ENCODE assay signal across 25 mouse cellular contexts in the genomic region with DNA sequence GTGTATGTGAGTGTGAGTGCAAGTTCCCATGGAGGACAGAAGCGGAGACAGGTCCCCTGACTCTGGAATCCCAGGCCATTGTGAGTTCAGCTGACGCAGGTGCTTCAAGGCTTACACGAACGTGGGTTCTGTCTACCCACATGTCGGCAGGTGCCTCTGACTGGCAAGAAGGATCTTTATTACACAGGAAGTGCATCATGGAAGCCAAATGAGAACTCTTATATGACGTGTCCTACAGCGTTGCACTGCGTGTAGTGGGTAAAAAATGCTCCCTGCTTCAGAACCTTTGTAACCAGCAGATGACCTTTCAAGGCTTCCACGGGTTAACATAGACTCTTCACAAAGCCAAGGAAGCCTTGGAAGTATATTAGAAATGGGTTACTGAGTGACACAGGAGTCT.
DNase-seq lines count a peak whose midpoint lies in the region; ATAC-seq and TF ChIP-seq lines count a peak whose summit lies in the region.
"Had no signal": no experiment of that assay in that cellular context is flagged by ENCODE, and none has a peak within 500 bp of the region (broad histone marks: within the 10 kb centered on the region; RNA-seq: fewer than 3 reads in every experiment).

No protein-coding gene starts in this region.

- H3K4me1 ChIP-seq in bone marrow, adult 2 months (ENCODE audit: control insufficient read depth, insufficient read depth, low read length) = no peaks in the 10 kb centered on the region; the same call in 1 of the 2 replicates
- no peaks in the 10 kb centered on the region for H3K4me1 ChIP-seq in forebrain, embryonic 16.5 days (replicated peaks; ENCODE audit: control insufficient read depth, insufficient read depth, low read length)
- H3K4me1 ChIP-seq: heart, embryonic 13.5 days had no signal

- peak; percentile 77 for ATAC-seq in CD4-positive, CD25-positive, alpha-beta regulatory T cell, adult 4 months
- no peak for ATAC-seq in forebrain, embryonic 16.5 days
- ATAC-seq: forebrain, embryonic 13.5 days; forebrain, postnatal 0 days; hindbrain, embryonic 16.5 days; intestine, postnatal 0 days had no signal

- no peaks in the 10 kb centered on the region for H3K27me3 ChIP-seq in forebrain, embryonic 16.5 days (replicated peaks; ENCODE audit: control insufficient read depth, insufficient read depth, low read length)

- 0 out of 2 replicates have a peak, but pooled peaks have one; percentile 1 for TF ChIP-seq CTCF in bone marrow, adult 2 months (IDR thresholded peaks at IDR 0.05; ENCODE audit: control insufficient read depth, insufficient read depth, low read length)

- intact Hi-C loops in heart, postnatal 10 days (cut with DNase I) = no loop called here

- DNase-seq in thymus, postnatal 14 days = peak; percentile 16
- DNase-seq in thymus, postnatal 36 days = no peak
- peak; percentile 66 for DNase-seq in naive thymus-derived CD4-positive, alpha-beta T cell, adult 2 months (ENCODE audit: low read depth)
- DNase-seq in heart, postnatal 10 days = no peak
- DNase-seq in layer of hippocampus, adult 9-11 months = no peak
- DNase-seq: adrenal gland, postnatal 10 days; adrenal gland, postnatal 36 days; cerebellum, adult 11-12 months; cerebellum, adult 8-10 months; cerebellum, postnatal 14 days; forebrain, postnatal 0 days; gastrocnemius, adult 2 months; gastrocnemius, postnatal 14 days; heart, adult 18-20 months; heart, postnatal 36 days had no signal

- 77% methylated on average over 9 of the region's 9 CpGs for WGBS in bone marrow, adult 2 months
- WGBS in forebrain, embryonic 16.5 days = 93% methylated on average over 9 of the region's 9 CpGs

- TF ChIP-seq POLR2A in bone marrow, adult 2 months (IDR thresholded peaks at IDR 0.05; ENCODE audit: borderline replicate concordance, control insufficient read depth, low read depth, low read length) = no peak

- no peak overlapping the region for H3K9ac ChIP-seq in forebrain, embryonic 16.5 days (replicated peaks; ENCODE audit: low read depth, low read length)
- H3K9ac ChIP-seq: forebrain, embryonic 13.5 days; forebrain, postnatal 0 days; heart, embryonic 13.5 days; hindbrain, embryonic 13.5 days had no signal

- H3K9me3 ChIP-seq in forebrain, embryonic 16.5 days (ENCODE audit: control insufficient read depth, low read length) = no peaks in the 10 kb centered on the region
- H3K9me3 ChIP-seq: forebrain, embryonic 10.5 days; forebrain, embryonic 13.5 days; heart, embryonic 13.5 days; hindbrain, embryonic 10.5 days; hindbrain, embryonic 13.5 days had no signal

- H3K4me3 ChIP-seq in bone marrow, adult 2 months (replicated peaks; ENCODE audit: control insufficient read depth, low read depth, low read length) = no peak overlapping the region
- H3K4me3 ChIP-seq in forebrain, embryonic 16.5 days (replicated peaks; ENCODE audit: low read length) = no peak overlapping the region
- H3K4me3 ChIP-seq: forebrain, embryonic 10.5 days; forebrain, embryonic 13.5 days; gastrocnemius, adult 2 months; heart, embryonic 13.5 days; hindbrain, embryonic 10.5 days; hindbrain, embryonic 13.5 days had no signal

- no peaks in the 10 kb centered on the region for H3K36me3 ChIP-seq in forebrain, embryonic 16.5 days (ENCODE audit: control insufficient read depth, insufficient read depth)
- H3K36me3 ChIP-seq: forebrain, embryonic 10.5 days; heart, embryonic 13.5 days; hindbrain, embryonic 10.5 days; hindbrain, embryonic 13.5 days had no signal

- H3K4me2 ChIP-seq in forebrain, embryonic 16.5 days (ENCODE audit: low read length) = no peak overlapping the region
- H3K4me2 ChIP-seq: forebrain, embryonic 13.5 days; heart, embryonic 13.5 days; hindbrain, embryonic 13.5 days had no signal

- no peak overlapping the region for H3K27ac ChIP-seq in bone marrow, adult 2 months (ENCODE audit: control insufficient read depth, insufficient read depth, low read depth, low read length, poor library complexity)
- H3K27ac ChIP-seq in forebrain, embryonic 16.5 days (ENCODE audit: low read length) = no peak overlapping the region
- H3K27ac ChIP-seq: forebrain, embryonic 10.5 days; forebrain, embryonic 13.5 days; gastrocnemius, adult 2 months; heart, embryonic 13.5 days; hindbrain, embryonic 10.5 days; hindbrain, embryonic 13.5 days had no signal

Comparison
In these comparisons a context has a peak if more than half of its experiments do, and no peak if none do; other contexts are left out.
1. DNase-seq: peak in thymus, postnatal 14 days (single experiment) and naive thymus-derived CD4-positive, alpha-beta T cell, adult 2 months (single experiment); none in thymus, postnatal 36 days (0 of 2), heart, postnatal 10 days (0 of 2) and layer of hippocampus, adult 9-11 months (single experiment).